Mouse (Mus musculus) spleen, postnatal 14 days (tissue): ENCODE results near the gene Traf2.

Source experiments
- DNase-seq, 2 experiments: peaks; one replicate each; pipeline ENCODE4 v3.0.0; 2021 to 2022; ENCODE audit warnings: low spot score in 2 of 2

Traf2 gene

GRCm38 (mm10) chr2:25545996-25546810 lies 537 bp downstream of the Traf2 start:
- no peak for DNase-seq

GRCm38 (mm10) chr2:25541644-25542367 lies 4.9 kb downstream of the Traf2 start:
- no peak for DNase-seq

- no peak for DNase-seq
Observed at GRCm38 (mm10) chr2:25540541-25540948, 6.2 kb downstream of the Traf2 start.

GRCm38 (mm10) chr2:25536531-25536930 lies 10.2 kb downstream of the Traf2 start:
- no peak for DNase-seq

GRCm38 (mm10) chr2:25534866-25535182 lies 11.9 kb downstream of the Traf2 start:
- no peak for DNase-seq

- peak in 1 of 2 experiments; percentile 39 for DNase-seq
Observed at GRCm38 (mm10) chr2:25534178-25534865, 12.4 kb downstream of the Traf2 start.

- no peak for DNase-seq
Observed at GRCm38 (mm10) chr2:25533707-25534106, 13.0 kb downstream of the Traf2 start.

GRCm38 (mm10) chr2:25526510-25527302 lies 20.0 kb downstream of the Traf2 start:
- no peak for DNase-seq

GRCm38 (mm10) chr2:25509912-25510311 lies 36.8 kb downstream of the Traf2 start:
- DNase-seq, result no peak

GRCm38 (mm10) chr2:25506964-25507363 lies 39.8 kb downstream of the Traf2 start:
- no peak for DNase-seq

- no peak for DNase-seq
Observed at GRCm38 (mm10) chr2:25505860-25506259, 40.9 kb downstream of the Traf2 start.

- no peak for DNase-seq
Observed at GRCm38 (mm10) chr2:25505000-25505399, 41.7 kb downstream of the Traf2 start.

- no peak for DNase-seq
Observed at GRCm38 (mm10) chr2:25504538-25504937, 42.2 kb downstream of the Traf2 start.

GRCm38 (mm10) chr2:25502726-25503125 lies 44.0 kb downstream of the Traf2 start:
- no peak for DNase-seq

- no peak for DNase-seq
Observed at GRCm38 (mm10) chr2:25501593-25502486, 44.9 kb downstream of the Traf2 start, which contains the start of gene C8g. Gene C8g (minus strand): TSS chr2:25501719.

- peak; percentile 55 to 69 for DNase-seq
Observed at GRCm38 (mm10) chr2:25500576-25501405, 45.9 kb downstream of the Traf2 start, which contains the start of gene Fbxw5. Gene Fbxw5 (plus strand): TSS chr2:25500750.

- DNase-seq, result no peak
Observed at GRCm38 (mm10) chr2:25500071-25500575, 46.6 kb downstream of the Traf2 start.

- DNase-seq, result no peak
Observed at GRCm38 (mm10) chr2:25498622-25499478, 47.9 kb downstream of the Traf2 start.
